Mouse (Mus musculus): ENCODE data around the gene Ntn1.
A peak's percentile ranks its signal among the peaks of the same experiment; 100 is the strongest.

Gene Ntn1

GRCm38 (mm10) chr11:68384131-68384530 is 16.5 kb downstream of the Ntn1 start:
- DNase-seq (ENCODE audit: low spot score in 2 of 2): no peak

- DNase-seq (ENCODE audit: low spot score in 2 of 2): no peak
Observed at GRCm38 (mm10) chr11:68383519-68383918, 17.1 kb downstream of the Ntn1 start.

- DNase-seq (ENCODE audit: low spot score in 2 of 2): no peak
Observed at GRCm38 (mm10) chr11:68381833-68382232, 18.8 kb downstream of the Ntn1 start.

GRCm38 (mm10) chr11:68381318-68381717 is 19.3 kb downstream of the Ntn1 start:
- DNase-seq (ENCODE audit: low spot score in 2 of 2): no peak

GRCm38 (mm10) chr11:68378946-68379764 is 21.5 kb downstream of the Ntn1 start:
- DNase-seq (ENCODE audit: low spot score in 2 of 2): no peak

- DNase-seq (ENCODE audit: low spot score in 2 of 2): no peak
Observed at GRCm38 (mm10) chr11:68378419-68378818, 22.2 kb downstream of the Ntn1 start.

- DNase-seq (ENCODE audit: low spot score in 2 of 2): no peak
Observed at GRCm38 (mm10) chr11:68373105-68373504, 27.5 kb downstream of the Ntn1 start.

GRCm38 (mm10) chr11:68371609-68372008 is 29.0 kb downstream of the Ntn1 start:
- no peak for DNase-seq (ENCODE audit: low spot score in 2 of 2)

- DNase-seq (ENCODE audit: low spot score in 2 of 2): no peak
Observed at GRCm38 (mm10) chr11:68356901-68357300, 43.7 kb downstream of the Ntn1 start.

- no peak for DNase-seq (ENCODE audit: low spot score in 2 of 2)
Observed at GRCm38 (mm10) chr11:68355561-68355960, 45.1 kb downstream of the Ntn1 start.

- DNase-seq (ENCODE audit: low spot score in 2 of 2): no peak
Observed at GRCm38 (mm10) chr11:68354848-68355247, 45.8 kb downstream of the Ntn1 start.

GRCm38 (mm10) chr11:68352236-68352635 is 48.4 kb downstream of the Ntn1 start:
- DNase-seq (ENCODE audit: low spot score in 2 of 2): no peak

- DNase-seq (ENCODE audit: low spot score in 2 of 2): no peak
Observed at GRCm38 (mm10) chr11:68348851-68349250, 51.8 kb downstream of the Ntn1 start.

- no peak for DNase-seq (ENCODE audit: low spot score in 2 of 2)
Observed at GRCm38 (mm10) chr11:68348083-68348482, 52.5 kb downstream of the Ntn1 start.

- no peak for DNase-seq (ENCODE audit: low spot score in 2 of 2)
Observed at GRCm38 (mm10) chr11:68347508-68347907, 53.1 kb downstream of the Ntn1 start.

- DNase-seq (ENCODE audit: low spot score in 2 of 2): no peak
Observed at GRCm38 (mm10) chr11:68346099-68346498, 54.5 kb downstream of the Ntn1 start.

GRCm38 (mm10) chr11:68344221-68344620 is 56.4 kb downstream of the Ntn1 start:
- DNase-seq (ENCODE audit: low spot score in 2 of 2): no peak

- no peak for DNase-seq (ENCODE audit: low spot score in 2 of 2)
Observed at GRCm38 (mm10) chr11:68342761-68343160, 57.9 kb downstream of the Ntn1 start.

GRCm38 (mm10) chr11:68342003-68342400 is 58.6 kb downstream of the Ntn1 start:
- no peak for DNase-seq (ENCODE audit: low spot score in 2 of 2)

GRCm38 (mm10) chr11:68341111-68342002 is 59.3 kb downstream of the Ntn1 start:
- DNase-seq (ENCODE audit: low spot score in 2 of 2): peak; percentile 30 to 39

- DNase-seq (ENCODE audit: low spot score in 2 of 2): no peak
Observed at GRCm38 (mm10) chr11:68340366-68340765, 60.3 kb downstream of the Ntn1 start.

- no peak for DNase-seq (ENCODE audit: low spot score in 2 of 2)
Observed at GRCm38 (mm10) chr11:68339856-68340255, 60.8 kb downstream of the Ntn1 start.

GRCm38 (mm10) chr11:68339331-68339730 is 61.3 kb downstream of the Ntn1 start:
- DNase-seq (ENCODE audit: low spot score in 2 of 2): no peak
